Mouse (Mus musculus) megakaryocyte-erythroid progenitor cell, adult 5-6 weeks (primary cell): ENCODE measurements around the gene Glra1. TPM values are rescaled to one million over a fixed set of nuclear protein-coding genes. Genes with fewer than 3 reads are reported as not detected.
"Not testable (repeated sequence)": the region's sequence is repeated elsewhere in the genome, so short reads cannot be mapped to it uniquely, and the experiment has no call there.

Experiments
- ATAC-seq: replicated peaks from 2 replicates; pipeline ENCODE4 v1.8.0; 2016; ENCODE audit warnings: mild to moderate bottlenecking, inconsistent platforms; ENCODE audit not compliant: severe bottlenecking, poor library complexity, low FRiP score, low TSS enrichment
- total RNA-seq, 2 experiments: library from RNA; stranded (forward) in 1 of 2; stranded (reverse) in 1 of 2; fragments of 200-1000, 215-1000 nt in 1 of 2; fragments of >200 nt in 1 of 2; fragmentation: Nextera tagmentation in 1 of 2; gene quantifications; 2 replicates each; pipeline ENCODE4 v1.2.3; 2014 to 2017

Gene Glra1
- total RNA-seq (2014; fragmentation: Nextera tagmentation) (not detected in 2 replicates), total RNA-seq (2017) (not detected in 2 replicates)

DNA sequence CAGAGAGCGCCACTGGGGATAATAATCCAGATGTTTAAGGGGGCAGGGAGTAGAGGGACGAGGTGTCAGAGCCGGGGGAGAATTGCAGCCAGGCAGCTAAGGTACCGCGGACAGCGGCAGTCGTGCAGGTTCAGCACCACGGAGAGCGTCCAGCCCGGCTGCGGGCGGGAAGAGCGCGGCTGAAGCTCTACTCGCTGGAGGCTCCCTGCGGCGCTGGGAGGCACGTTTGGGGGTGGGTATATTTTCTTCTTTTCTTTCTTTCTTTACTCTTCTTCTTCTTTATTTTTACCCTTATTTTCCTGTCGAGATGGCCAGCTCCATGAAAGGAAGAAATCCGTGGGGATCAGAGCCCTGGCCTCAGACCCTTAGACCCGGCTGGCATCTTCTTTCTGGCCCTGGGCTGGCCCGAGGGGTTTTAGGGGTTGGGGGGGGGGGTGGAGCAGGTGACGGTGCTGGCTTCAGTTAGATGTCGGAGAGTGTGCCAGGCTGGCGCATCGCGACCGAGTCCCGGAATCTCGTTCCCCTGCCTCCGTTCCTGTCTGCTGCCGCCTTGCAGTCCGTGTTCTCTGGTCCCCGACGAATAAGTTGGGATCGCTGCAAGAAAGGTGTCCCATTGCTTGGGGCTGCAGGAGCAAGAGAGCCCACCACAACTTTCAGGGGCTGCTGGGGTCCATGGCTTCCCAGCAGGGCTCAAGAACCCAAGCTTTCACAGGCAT lies at the start of gene Glra1:
TSS of gene Glra1 (minus strand) at position 391 of the 716 bp plus-strand sequence.
- ATAC-seq, result peak; percentile 94

DNA sequence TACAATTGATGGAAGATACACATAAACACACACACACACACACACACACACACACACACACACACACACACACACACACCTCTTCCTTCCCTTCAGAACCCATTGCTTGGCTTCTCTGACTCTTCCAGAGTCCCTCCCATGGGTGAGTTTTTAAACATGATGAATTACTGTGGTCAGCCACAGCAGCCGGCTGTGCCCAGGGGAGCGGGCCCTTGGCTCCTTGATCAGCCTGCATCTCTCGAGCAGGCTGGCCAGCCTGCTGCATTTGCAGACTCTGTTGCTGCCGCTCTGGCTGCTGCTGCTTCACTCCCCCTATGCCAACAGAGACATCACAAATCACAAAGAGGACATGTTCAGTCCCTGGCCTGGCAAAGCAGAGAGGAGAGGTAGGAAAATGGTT lies 29.0 kb upstream of the Glra1 start:
- no peak for ATAC-seq

DNA sequence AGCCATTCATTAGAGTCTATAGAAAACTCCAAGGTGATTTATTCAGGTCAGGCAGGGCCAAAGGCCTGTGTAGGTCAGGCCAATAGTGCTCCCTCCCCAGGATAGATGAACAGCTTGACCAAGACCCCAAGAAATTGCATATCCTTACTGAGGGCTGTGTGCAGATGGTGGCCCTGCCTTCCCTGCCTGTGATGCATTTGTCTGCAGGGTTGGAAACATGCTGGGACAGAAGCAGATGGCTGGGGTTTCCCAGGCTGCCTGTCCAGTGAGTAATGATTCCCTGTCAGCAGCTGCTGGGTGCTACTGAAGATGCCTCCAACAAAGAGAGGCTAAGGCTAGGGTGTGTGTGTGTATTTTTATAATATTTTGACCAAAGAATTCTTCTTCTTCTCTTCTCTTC lies 25.9 kb upstream of the Glra1 start:
- ATAC-seq, result no peak

DNA sequence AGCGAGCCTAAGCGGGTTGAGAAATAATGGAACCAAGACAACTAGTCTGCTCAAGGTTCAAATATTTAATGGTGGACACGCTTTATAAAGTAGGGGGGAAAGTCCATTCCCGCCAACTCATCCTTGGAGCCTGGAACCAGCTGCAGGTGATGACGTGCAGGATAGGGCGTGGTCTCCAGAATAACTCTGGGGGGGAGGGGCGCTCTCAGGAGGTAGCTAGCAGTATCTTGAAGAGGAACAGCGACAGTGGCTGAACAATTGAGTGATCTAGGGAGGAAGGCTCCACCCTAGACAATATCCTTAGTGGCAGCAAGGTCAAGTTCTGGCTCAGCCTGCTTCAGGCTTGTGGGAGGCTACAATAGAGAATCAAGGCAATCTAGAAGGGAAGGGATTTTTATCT lies 6.6 kb upstream of the Glra1 start:
- ATAC-seq, result not testable (repeated sequence)

DNA sequence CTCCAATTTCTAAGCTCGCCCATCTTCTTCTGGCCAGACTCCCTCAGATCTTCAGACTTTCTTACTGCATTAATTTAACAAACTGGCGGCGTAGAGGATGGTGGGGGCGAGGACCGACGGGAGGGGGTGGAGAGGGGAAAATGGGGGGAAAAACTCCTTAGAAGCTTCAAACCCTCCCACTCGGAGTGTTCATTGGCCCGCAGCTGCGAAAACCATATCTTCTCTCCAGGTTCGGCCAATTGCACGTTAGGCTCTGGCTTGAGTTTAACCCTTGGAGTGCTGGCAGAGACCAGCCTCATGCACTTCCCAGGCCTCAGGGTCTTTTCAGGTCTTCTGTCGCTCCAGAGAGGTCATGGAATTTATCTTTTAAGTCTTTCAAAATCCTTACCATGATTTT lies 524 bp upstream of the Glra1 start:
- ATAC-seq, result no peak

DNA sequence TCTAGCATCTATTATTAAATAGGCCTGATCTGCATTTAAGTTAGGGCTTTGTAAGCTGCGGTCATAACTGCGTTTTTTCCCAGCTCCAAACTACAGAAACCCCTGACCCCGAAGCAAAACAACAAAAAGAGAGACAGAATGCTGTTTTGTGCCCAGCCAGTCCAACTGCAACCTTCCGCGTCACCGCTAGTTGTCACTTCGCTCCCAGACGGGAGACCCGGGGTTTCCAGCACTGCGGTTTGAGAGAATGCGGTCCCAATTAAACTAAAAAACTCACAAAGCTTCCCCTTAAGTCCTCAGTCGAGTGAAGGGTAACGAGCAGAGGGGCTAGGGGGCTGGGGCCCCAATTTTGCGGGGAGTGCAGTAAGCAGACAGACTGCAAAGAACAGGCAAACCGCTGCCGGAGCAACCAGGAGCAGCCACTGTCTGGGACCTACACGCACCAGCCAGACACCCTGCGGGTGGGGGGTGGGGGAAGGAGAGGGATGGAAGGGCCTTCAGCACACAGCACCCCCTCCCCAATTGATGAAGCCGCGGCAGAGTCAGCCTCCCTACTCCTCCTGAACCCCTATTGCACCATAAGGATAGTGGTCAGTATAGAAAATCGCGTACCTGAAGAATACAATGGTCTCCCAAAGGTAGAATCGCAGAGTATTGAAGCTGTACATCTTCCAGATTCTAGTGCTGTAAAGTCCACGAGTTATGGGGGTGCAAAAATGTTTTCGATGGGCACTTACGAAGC lies 761 bp downstream of the Glra1 start:
- no peak for ATAC-seq

DNA sequence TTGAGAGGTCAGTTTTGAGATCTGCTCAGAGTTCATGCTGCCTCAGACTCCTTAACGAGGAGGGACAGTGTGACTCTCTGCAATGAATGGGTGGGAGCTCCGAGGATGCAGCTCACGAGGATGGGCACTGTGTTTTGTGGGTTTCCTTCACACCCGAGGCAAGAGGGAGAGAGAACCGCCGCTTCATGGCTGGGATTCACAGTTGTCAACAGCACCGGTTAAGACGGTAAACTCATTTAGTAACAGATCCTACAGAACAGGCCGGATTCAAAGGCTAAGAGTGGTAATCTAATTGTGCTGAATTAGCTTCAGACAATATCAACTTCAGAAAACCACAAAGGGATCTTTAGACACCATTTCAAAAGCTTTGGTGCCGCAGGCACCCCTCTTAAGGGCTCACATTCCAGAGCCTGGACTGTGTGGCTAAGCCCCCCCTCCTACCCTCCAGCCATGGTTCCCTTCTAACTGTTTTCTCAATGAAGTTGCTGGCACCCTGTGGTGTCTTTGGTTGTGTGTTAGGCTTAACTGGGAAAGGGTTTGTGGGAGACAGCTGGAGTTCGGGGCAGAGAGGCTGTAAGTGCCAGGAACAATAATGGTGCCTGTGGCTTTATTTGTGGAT lies 6.4 kb downstream of the Glra1 start:
- no peak for ATAC-seq

DNA sequence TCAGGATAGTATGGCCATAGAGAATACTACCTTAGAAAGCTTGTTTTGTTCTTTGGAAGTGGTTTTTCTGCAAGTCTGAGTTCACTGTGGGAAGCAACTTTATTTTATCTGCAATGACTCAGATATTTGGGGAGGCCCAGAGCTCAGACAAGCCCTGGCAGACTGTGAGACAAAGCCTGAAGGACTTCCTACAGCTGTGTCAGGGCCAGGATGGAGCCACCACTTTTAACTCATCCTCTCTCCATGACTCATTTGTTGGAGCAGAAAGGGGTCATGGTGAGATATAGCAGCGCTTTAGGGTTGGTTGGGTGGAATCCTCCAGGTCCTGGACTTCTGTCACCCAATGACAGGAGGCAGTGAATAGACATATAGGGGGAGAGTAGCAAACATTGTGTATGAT lies 12.3 kb downstream of the Glra1 start:
- no peak for ATAC-seq

DNA sequence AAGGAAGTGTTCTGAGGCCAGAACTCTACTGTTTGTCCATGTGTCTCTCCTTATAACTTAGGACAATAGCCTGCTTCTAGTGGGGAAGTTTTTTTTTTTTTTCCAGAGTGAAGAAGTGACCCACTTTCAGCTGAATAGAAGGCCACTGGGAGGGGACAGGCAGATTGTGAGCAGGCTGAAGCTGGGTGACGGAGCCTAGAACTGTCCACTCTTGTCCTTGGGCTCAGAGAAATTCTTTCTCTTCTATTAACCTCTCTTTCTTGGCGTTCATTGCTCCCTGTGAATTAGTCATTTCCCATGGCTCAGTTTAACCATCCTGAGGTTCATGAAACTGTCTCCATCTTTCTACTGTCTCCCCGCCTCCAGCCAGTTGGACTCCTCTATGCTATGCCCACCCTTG lies 13.6 kb downstream of the Glra1 start:
- no peak for ATAC-seq

DNA sequence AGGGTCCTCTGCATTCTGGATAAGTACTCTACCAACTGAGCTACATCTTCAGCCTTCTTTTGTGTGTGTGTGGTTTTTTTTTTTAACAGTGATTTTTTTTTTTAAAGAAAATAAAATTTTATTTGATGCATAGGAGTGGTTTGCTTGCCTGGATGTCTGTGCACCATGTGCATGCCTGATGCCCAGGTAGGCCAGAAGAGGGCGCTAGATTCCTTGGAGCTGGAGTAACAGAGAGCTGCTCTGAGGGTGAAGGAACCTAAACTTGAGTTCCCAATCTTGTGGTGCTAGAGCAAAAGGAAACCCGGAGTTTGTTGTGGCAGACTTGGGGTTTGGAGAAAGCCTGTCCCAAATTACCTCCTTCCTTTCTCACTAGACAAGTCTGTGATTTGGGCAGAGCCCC lies 16.8 kb downstream of the Glra1 start:
- ATAC-seq, result no peak

DNA sequence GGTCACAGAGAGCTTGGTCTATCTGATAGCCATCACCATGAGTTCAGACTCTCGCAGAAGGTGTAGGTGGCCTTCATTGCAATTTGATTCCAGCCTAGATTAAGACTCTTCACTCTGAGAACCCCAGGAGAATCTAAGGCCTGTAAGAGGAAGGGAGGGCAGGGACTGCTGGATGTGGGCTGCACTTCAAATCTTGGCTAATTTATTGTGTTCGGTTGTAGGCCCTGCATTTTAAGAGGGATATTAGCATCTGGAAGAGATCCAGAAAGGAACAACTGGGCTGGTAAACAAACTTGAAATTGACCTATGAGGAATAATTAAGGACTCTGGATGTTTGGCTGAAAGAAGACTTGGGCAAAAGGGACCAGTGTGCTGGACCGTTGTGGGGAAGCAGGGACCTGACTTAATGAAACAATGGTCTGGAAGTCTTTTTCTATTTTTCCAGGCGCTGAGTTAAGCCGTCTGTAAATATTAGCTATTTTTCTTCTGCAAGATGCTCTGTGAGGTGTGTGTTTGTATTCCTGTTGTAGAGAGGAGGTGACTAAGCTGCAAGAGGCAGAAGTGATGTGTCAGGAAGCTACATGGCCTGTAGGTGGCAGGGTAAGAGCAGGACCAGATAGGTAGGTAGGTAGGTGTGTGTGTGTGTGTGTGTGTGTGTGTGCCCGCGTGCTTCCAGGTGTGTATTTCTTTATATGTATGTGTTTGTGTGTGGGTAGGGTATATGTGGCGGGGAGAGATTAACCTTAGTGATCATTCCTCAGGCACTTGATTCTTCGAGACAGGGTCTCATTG lies 18.4 kb downstream of the Glra1 start:
- no peak for ATAC-seq

DNA sequence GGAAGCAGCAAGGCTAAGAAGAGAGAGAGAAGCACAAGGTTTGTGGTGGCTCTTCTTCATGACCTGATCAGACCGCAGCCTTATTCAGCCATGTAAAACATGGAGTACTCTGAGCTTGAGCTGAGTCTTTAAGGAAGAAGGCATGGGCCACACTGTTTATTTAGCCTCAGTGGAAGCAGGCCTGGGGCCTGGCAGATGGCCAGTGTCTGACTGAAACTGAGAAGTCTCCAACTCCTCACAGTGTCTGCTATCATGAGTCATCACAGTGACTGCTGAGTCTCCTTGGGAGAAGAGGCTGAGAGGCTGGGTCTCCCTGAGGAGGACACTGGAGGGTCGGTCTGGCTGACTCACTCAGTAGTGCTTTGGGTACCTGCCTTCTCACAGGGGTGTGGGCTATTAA lies 33.6 kb downstream of the Glra1 start:
- ATAC-seq, result no peak

DNA sequence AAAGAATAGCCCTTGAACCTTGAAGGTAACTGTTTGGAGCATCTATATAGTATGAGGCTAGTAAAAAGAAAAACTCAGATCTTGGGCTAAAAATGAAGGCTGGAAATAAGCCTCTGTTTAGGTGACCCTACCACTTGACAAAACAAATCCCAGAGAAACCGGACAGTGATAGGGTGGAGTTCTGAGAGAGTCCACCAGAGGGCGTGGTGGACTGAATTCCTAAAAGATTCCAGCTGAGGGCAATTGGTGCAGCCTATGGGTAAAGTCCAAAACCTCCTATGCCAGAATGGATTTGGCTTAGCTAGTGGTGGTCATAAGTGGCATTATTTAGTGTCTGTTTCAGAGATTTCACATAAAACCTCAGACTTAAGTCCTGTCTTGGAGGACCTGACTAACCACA lies 36.9 kb downstream of the Glra1 start:
- ATAC-seq, result no peak

DNA sequence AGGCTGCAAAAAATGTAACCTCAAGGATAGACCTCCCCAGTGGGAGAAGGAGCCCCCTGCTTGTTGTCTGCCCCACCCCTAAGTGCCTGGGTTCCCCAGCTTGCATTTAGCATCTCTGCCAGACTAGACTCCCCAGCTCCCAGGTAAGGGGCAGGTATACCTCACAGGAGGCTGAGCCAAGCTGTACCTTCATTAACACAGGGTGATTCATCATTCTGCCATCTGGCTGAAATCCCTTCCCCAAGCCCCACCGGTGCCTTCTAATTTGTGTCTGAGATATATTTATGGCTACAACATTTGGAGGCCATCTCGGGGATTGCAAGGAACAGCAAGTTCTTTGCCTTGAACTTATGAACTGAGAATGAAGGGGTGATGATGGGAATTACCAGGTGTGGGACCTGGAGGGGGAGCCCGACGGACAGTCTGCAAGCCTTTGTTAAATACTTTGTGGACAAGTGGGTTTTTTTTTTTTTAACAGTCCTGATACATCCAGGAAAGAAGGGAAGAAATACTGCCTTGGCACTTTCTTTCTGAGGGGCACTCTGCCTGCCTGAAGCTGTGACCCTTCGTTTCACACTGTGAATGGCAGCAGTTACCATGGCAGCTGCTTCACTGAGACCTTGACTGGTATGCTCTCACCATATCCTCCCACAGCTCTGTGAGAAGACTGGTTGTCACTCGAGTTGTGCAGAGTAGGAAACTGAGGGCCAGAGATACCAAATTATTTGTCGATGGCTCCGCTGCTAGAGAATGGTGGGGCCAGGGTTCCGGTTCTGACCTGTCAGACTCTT lies 41.5 kb downstream of the Glra1 start:
- no peak for ATAC-seq

DNA sequence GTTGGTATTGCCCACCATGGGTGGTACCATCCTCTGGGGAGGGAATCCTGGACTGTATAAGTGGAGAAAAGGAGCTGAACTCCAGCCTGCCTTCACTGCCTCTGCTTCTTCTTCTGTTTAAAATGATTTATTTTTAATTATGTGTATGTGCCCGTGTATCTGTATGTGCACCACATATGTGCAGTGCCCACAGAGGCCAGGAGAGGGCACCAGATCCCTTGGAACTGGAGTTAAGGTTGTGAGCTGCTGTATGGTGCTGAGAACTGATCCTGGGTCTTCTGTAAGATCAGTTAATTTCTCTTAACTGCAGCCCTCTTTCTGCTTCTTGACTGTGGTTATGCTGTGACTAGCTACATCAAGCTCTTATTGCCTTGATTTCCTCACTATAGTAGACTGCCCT lies 62.3 kb downstream of the Glra1 start:
- no peak for ATAC-seq

DNA sequence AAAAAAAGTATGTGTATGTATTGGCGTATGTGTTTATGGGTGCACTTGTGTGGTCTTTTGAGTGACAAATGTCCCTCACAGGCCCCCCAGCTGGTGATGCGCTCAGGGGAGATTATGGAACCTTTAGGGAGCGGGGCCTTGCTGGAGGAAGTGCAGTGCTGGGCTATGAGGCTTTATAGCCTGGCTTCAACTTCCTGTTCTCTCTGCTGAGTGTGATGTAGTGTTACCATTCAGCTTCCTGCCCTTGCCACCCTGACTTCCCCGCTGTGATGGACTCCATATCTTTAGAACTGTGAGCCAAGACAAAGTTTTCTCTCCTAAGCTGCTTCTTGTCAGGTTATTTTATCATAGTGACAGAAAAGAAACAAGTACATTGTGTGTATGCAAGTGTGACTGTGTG lies 65.3 kb downstream of the Glra1 start:
- no peak for ATAC-seq

DNA sequence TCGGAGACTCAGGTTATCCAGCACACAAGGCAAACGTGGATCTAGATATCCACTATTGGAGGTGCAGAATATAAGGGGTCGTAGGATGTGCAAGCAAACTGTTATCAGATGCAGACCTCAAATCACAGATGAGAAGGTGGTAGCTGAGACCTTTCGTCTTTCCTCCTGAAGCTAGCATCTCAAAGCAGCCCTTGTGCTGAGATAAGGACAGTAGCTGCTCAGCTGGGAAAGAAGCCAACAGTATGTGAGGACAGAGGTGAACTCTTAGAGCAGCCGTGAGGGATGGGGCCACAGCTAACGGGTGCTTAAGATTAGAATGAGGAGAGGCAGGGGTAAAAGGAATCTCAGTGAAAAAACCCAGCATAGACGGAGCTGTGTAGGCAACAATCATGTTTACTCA lies 65.9 kb downstream of the Glra1 start:
- ATAC-seq, result no peak

DNA sequence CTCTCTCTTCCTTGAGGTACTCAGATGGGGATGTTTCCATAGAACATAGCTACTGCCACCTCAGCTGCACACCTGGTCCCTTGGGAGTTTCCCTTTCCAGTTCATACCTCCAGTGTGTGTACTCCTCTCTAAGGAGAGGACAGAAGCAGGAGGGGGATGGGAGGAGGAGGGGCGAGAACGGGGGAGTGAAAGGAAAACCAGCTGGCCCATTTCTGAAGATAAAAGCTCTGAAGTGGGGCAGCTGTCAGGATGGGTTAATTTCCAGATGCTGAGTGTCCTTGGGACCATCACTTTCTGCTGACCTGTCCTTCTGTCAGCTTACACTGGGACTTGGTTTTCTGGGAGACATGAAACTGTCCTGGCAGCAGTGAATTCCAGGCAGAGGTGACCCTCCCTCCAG lies 73.2 kb downstream of the Glra1 start:
- ATAC-seq, result no peak

DNA sequence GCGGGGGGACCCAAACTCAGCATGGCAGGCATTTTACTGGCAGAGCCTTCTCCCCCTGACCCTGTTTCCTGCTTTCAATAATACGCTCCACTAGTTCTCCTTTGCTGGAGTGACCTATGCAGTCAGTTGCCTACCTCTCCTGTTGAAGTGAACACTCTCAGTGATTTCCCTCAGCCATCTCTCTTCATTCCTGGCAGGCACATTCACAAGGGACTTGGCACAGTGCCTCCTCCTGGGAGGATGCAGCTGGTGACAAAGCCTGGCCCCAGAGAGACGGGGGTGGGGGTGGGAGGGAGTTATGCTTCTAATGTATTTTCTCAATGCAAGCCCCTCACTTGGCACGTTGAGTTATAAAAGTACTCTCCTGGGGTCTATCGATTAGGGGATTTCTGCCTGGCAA lies 74.6 kb downstream of the Glra1 start:
- no peak for ATAC-seq
